Mouse (Mus musculus): Measurements from ENCODE around the gene Dnpep.

- no peak for TF ChIP-seq POLR2A (IDR thresholded peaks at IDR 0.05; ENCODE audit: borderline replicate concordance, insufficient read depth, low read length)
- no peak for TF ChIP-seq CTCF (IDR thresholded peaks at IDR 0.05; ENCODE audit: borderline replicate concordance, insufficient read depth, low read depth, low read length)
These were observed 25.1 kb downstream of the Dnpep start for GRCm38 (mm10) chr1:75292476-75293330.

Data from cerebellum, adult 2 months (tissue).